Mouse (Mus musculus): ENCODE data around the gene Xrcc5. TPM values are rescaled to one million over a fixed set of nuclear protein-coding genes. Genes with fewer than 3 reads are reported as not detected.

Xrcc5 gene
- polyA plus RNA-seq, 1 experiment from 2014 or later, result 35.3 TPM

GRCm38 (mm10) chr1:72291925-72292324 is 15.3 kb upstream of the Xrcc5 start:
- no peaks in the 10 kb centered on the region for H3K9me3 ChIP-seq (replicated peaks)
- WGBS, result 86% methylated on average over 2 of the region's 2 CpGs
- no peak overlapping the region for H3K27ac ChIP-seq (replicated peaks)
- no peaks in the 10 kb centered on the region for H3K36me3 ChIP-seq
- H3K4me1 ChIP-seq, result no peaks in the 10 kb centered on the region
- H3K4me3 ChIP-seq (replicated peaks), result no peak overlapping the region
- no peaks in the 10 kb centered on the region for H3K27me3 ChIP-seq
- no peak overlapping the region for H3K4me2 ChIP-seq (replicated peaks)
- H3K9ac ChIP-seq, result no peak overlapping the region
- ATAC-seq (ENCODE audit: insufficient number of reproducible peaks, low FRiP score, low TSS enrichment, low read depth), result no peak

- H3K4me1 ChIP-seq, result no peaks in the 10 kb centered on the region
- no peak overlapping the region for H3K4me3 ChIP-seq (replicated peaks)
- 66% methylated on average over 4 of the region's 4 CpGs for WGBS
- no peak overlapping the region for H3K4me2 ChIP-seq (replicated peaks)
- no peaks in the 10 kb centered on the region for H3K9me3 ChIP-seq (replicated peaks)
- H3K9ac ChIP-seq, result no peak overlapping the region
- no peak for ATAC-seq (ENCODE audit: insufficient number of reproducible peaks, low FRiP score, low TSS enrichment, low read depth)
- H3K27me3 ChIP-seq, result no peaks in the 10 kb centered on the region
- no peaks in the 10 kb centered on the region for H3K36me3 ChIP-seq
- H3K27ac ChIP-seq (replicated peaks), result no peak overlapping the region
These were observed 13.2 kb upstream of the Xrcc5 start for GRCm38 (mm10) chr1:72293869-72294663.

- WGBS, result 70% methylated on average over 8 of the region's 8 CpGs
- ATAC-seq (ENCODE audit: insufficient number of reproducible peaks, low FRiP score, low TSS enrichment, low read depth), result no peak
- Histone ChIP-seq H3K4me3 (replicated peaks) (no peak overlapping the region), H3K27ac (replicated peaks) (no peak overlapping the region), H3K27me3 (no peaks in the 10 kb centered on the region), H3K4me1 (no peaks in the 10 kb centered on the region), H3K4me2 (replicated peaks) (no peak overlapping the region), H3K9me3 (replicated peaks) (no peaks in the 10 kb centered on the region), H3K36me3 (no peaks in the 10 kb centered on the region), H3K9ac (no peak overlapping the region)
These were observed 11.5 kb upstream of the Xrcc5 start for GRCm38 (mm10) chr1:72295746-72296145.

GRCm38 (mm10) chr1:72301845-72302244 is 5.4 kb upstream of the Xrcc5 start:
- H3K27ac ChIP-seq (replicated peaks), result no peak overlapping the region
- H3K27me3 ChIP-seq, result no peaks in the 10 kb centered on the region
- WGBS, result 88% methylated on average over 1 of the region's 1 CpGs
- H3K4me1 ChIP-seq, result no peaks in the 10 kb centered on the region
- no peaks in the 10 kb centered on the region for H3K36me3 ChIP-seq
- H3K4me3 ChIP-seq (replicated peaks), result no peak overlapping the region
- H3K4me2 ChIP-seq (replicated peaks), result no peak overlapping the region
- no peak for ATAC-seq (ENCODE audit: insufficient number of reproducible peaks, low FRiP score, low TSS enrichment, low read depth)
- no peaks in the 10 kb centered on the region for H3K9me3 ChIP-seq (replicated peaks)
- H3K9ac ChIP-seq, result no peak overlapping the region

- WGBS, result 60% methylated on average over 3 of the region's 3 CpGs
- Histone ChIP-seq H3K9ac (no peak overlapping the region), H3K36me3 (peaks cover 3% of the 10 kb centered on the region; the same call in 1 of the 2 replicates), H3K9me3 (replicated peaks) (no peaks in the 10 kb centered on the region), H3K4me3 (replicated peaks) (peak overlapping the region; percentile 59; the same call in 1 of the 2 replicates), H3K27me3 (no peaks in the 10 kb centered on the region), H3K4me2 (replicated peaks) (peak overlapping the region; percentile 64), H3K4me1 (peaks cover 7% of the 10 kb centered on the region; the same call in 1 of the 2 replicates), H3K27ac (replicated peaks) (no peak overlapping the region)
- no peak for ATAC-seq (ENCODE audit: insufficient number of reproducible peaks, low FRiP score, low TSS enrichment, low read depth)
These were observed 980 bp upstream of the Xrcc5 start for GRCm38 (mm10) chr1:72306241-72306640.

- ATAC-seq (ENCODE audit: insufficient number of reproducible peaks, low FRiP score, low TSS enrichment, low read depth), result peak; percentile 77
- Histone ChIP-seq H3K27ac (replicated peaks) (peak overlapping the region; percentile 92), H3K27me3 (no peaks in the 10 kb centered on the region), H3K4me1 (peaks cover 7% of the 10 kb centered on the region; the same call in 1 of the 2 replicates), H3K4me2 (replicated peaks) (peak overlapping the region; percentile 64), H3K9me3 (replicated peaks) (no peaks in the 10 kb centered on the region), H3K4me3 (replicated peaks) (peak overlapping the region; percentile 59), H3K36me3 (peaks cover 3% of the 10 kb centered on the region; the same call in 1 of the 2 replicates), H3K9ac (peak overlapping the region; percentile 26; the same call in 1 of the 2 replicates)
- 3% methylated on average over 11 of the region's 11 CpGs for WGBS
These were observed 491 bp upstream of the Xrcc5 start for GRCm38 (mm10) chr1:72306679-72307181.

- Histone ChIP-seq H3K4me1 (peaks cover 7% of the 10 kb centered on the region; the same call in 1 of the 2 replicates), H3K9ac (no peak overlapping the region), H3K27ac (replicated peaks) (no peak overlapping the region), H3K9me3 (replicated peaks) (no peaks in the 10 kb centered on the region), H3K27me3 (no peaks in the 10 kb centered on the region), H3K4me2 (replicated peaks) (no peak overlapping the region), H3K36me3 (peaks cover 6% of the 10 kb centered on the region; the same call in 1 of the 2 replicates), H3K4me3 (replicated peaks) (no peak overlapping the region)
- ATAC-seq (ENCODE audit: insufficient number of reproducible peaks, low FRiP score, low TSS enrichment, low read depth), result no peak
- WGBS, result 49% methylated on average over 4 of the region's 4 CpGs
These were observed 1.7 kb downstream of the Xrcc5 start for GRCm38 (mm10) chr1:72308919-72309318.

- no peak overlapping the region for H3K4me2 ChIP-seq (replicated peaks)
These were observed 2.7 kb downstream of the Xrcc5 start for GRCm38 (mm10) chr1:72309744-72310424.

GRCm38 (mm10) chr1:72312701-72313398 is 5.6 kb downstream of the Xrcc5 start:
- Histone ChIP-seq H3K9ac (no peak overlapping the region), H3K4me1 (peaks cover 7% of the 10 kb centered on the region; the same call in 1 of the 2 replicates), H3K36me3 (peaks cover 23% of the 10 kb centered on the region), H3K4me3 (replicated peaks) (no peak overlapping the region), H3K4me2 (replicated peaks) (no peak overlapping the region), H3K27ac (replicated peaks) (no peak overlapping the region), H3K27me3 (no peaks in the 10 kb centered on the region), H3K9me3 (replicated peaks) (no peaks in the 10 kb centered on the region)
- WGBS, result 76% methylated on average over 9 of the region's 9 CpGs
- ATAC-seq (ENCODE audit: insufficient number of reproducible peaks, low FRiP score, low TSS enrichment, low read depth), result no peak

More at GRCm38 (mm10) chr1:72309744-72310424, 2.7 kb downstream of the Xrcc5 start:
- H3K36me3 ChIP-seq, result peaks cover 6% of the 10 kb centered on the region; the same call in 1 of the 2 replicates
- H3K27ac ChIP-seq (replicated peaks), result no peak overlapping the region
- peaks cover 7% of the 10 kb centered on the region; the same call in 1 of the 2 replicates for H3K4me1 ChIP-seq
- 38% methylated on average over 6 of the region's 6 CpGs for WGBS
- H3K27me3 ChIP-seq, result no peaks in the 10 kb centered on the region
- no peaks in the 10 kb centered on the region for H3K9me3 ChIP-seq (replicated peaks)
- no peak for ATAC-seq (ENCODE audit: insufficient number of reproducible peaks, low FRiP score, low TSS enrichment, low read depth)
- no peak overlapping the region for H3K4me3 ChIP-seq (replicated peaks)
- no peak overlapping the region for H3K9ac ChIP-seq

GRCm38 (mm10) chr1:72313399-72314039 is 6.3 kb downstream of the Xrcc5 start:
- no peaks in the 10 kb centered on the region for H3K9me3 ChIP-seq (replicated peaks)
- peaks cover 3% of the 10 kb centered on the region; the same call in 1 of the 2 replicates for H3K4me1 ChIP-seq
- ATAC-seq (ENCODE audit: insufficient number of reproducible peaks, low FRiP score, low TSS enrichment, low read depth), result no peak
- no peaks in the 10 kb centered on the region for H3K27me3 ChIP-seq
- H3K27ac ChIP-seq (replicated peaks), result no peak overlapping the region
- no peak overlapping the region for H3K4me3 ChIP-seq (replicated peaks)
- no peak overlapping the region for H3K4me2 ChIP-seq (replicated peaks)
- no peak overlapping the region for H3K9ac ChIP-seq
- H3K36me3 ChIP-seq, result peaks cover 30% of the 10 kb centered on the region
- WGBS, result 69% methylated on average over 5 of the region's 5 CpGs
